Mouse (Mus musculus) urinary bladder, postnatal 0 days (tissue): ENCODE measurements around the gene Il17a. TPM values are rescaled to one million over a fixed set of nuclear protein-coding genes. Genes with fewer than 3 reads are reported as not detected.

Experiments
- microRNA counts: library from miRNA; unstranded; fragments of <30 nt; microRNA quantifications from one replicate; lab custom pipeline; 2016
- microRNA-seq: library from miRNA; unstranded; fragments of <30 nt; microRNA quantifications from one replicate; pipeline ENCODE4, GENCODE M21; 2016
- polyA plus RNA-seq: library from polyadenylated mRNA; unstranded; fragments of >200 nt; fragmentation: Nextera tagmentation; extraction: Ambion mirVana; gene quantifications from 2 replicates; pipeline ENCODE4 v1.2.1, GENCODE M21; 2015

The Il17a gene
- polyA plus RNA-seq = not detected in 2 replicates

GRCm38 (mm10) chr1:20730903-20731302, at the start of gene Il17a:
Il17a (plus strand) TSS chr1:20730905.

MicroRNAs encoded within 50 kb of the gene (microRNA counts, 519-probe panel; counts per million panel counts)
- microRNA mmu-miR-133b (lab: Ali Mortazavi, UCI) = 2,437 counts per million, percentile 34 among the panel's probes with 10 or more counts

Small RNA genes within 50 kb of the gene (microRNA-seq; reads per million reads assigned to microRNA genes)
- 1.2 reads per million for gene Mir133b

Other genes with a start within 250 kb of the Il17a start
- gene Pkhd1, start 112.8 kb upstream of the Il17a start, polyA plus RNA-seq = 2.2 and 2.6 TPM in 2 replicates
- not detected in 2 replicates for gene Il17f, start 59.7 kb downstream of the Il17a start, polyA plus RNA-seq
- gene Mcm3, start 89.4 kb downstream of the Il17a start, polyA plus RNA-seq = 36.7 and 42.4 TPM in 2 replicates
- gene Paqr8, start 159.7 kb downstream of the Il17a start, polyA plus RNA-seq = 4.2 and 5.6 TPM in 2 replicates
- gene Efhc1, start 220.7 kb downstream of the Il17a start, polyA plus RNA-seq = 2.1 and 2.2 TPM in 2 replicates